Mouse (Mus musculus) limb, embryonic 12.5 days (tissue): Measurements from ENCODE around the gene Gfod2. TPM values are rescaled to one million over a fixed set of nuclear protein-coding genes. Genes with fewer than 3 reads are reported as not detected.

Experiments used
- ATAC-seq: fragments of 200-750 bp; cut with Nextera tagmentation; 2 replicates; pipeline ENCODE4 v1.8.0; 2017; ENCODE audit warnings: low read depth, moderate TSS enrichment; ENCODE audit not compliant: insufficient number of reproducible peaks, insufficient read depth, low FRiP score, low TSS enrichment
- H3K27ac ChIP-seq: fragments of 300-500 bp; sonication (generic); 2 replicates; pipeline ENCODE4 v1.5.1; 2016; ENCODE audit warnings: mild to moderate bottlenecking, moderate library complexity
- H3K27me3 ChIP-seq: fragments of 300-500 bp; sonication (generic); 2 replicates; pipeline ENCODE4 v1.6.1; 2016; ENCODE audit warnings: mild to moderate bottlenecking, moderate library complexity
- H3K36me3 ChIP-seq: fragments of 300-500 bp; sonication (generic); 2 replicates; pipeline ENCODE4 v1.6.1; 2016; ENCODE audit warnings: mild to moderate bottlenecking, moderate library complexity
- H3K4me1 ChIP-seq: fragments of 300-500 bp; sonication (generic); replicated peaks from 2 replicates; pipeline ENCODE4 v1.6.1; 2016
- H3K4me2 ChIP-seq: fragments of 300-500 bp; sonication (generic); 2 replicates; pipeline ENCODE4 v1.6.1; 2016; ENCODE audit warnings: mild to moderate bottlenecking, moderate library complexity
- H3K4me3 ChIP-seq: fragments of 300-500 bp; sonication (generic); replicated peaks from 2 replicates; pipeline ENCODE4 v1.5.1; 2016; ENCODE audit warnings: mild to moderate bottlenecking
- H3K9ac ChIP-seq: fragments of 300-500 bp; sonication (generic); replicated peaks from 2 replicates; pipeline ENCODE4 v1.6.1; 2016; ENCODE audit warnings: mild to moderate bottlenecking, moderate library complexity
- H3K9me3 ChIP-seq: fragments of 300-500 bp; sonication (generic); 2 replicates; pipeline ENCODE4 v1.6.1; 2016; ENCODE audit warnings: mild to moderate bottlenecking, moderate library complexity
- WGBS: fragments of 180-500 bp; shearing (Covaris S2); methylation state at CpG from one replicate; pipeline ENCODE4 v1.1.7; 2016; 5-methylcytosine and 5-hydroxymethylcytosine counted together
- polyA plus RNA-seq: library from polyadenylated mRNA; unstranded; fragments of >200 nt; fragmentation: Nextera tagmentation; extraction: Ambion mirVana; gene quantifications from 2 replicates; pipeline ENCODE4 v1.2.1, GENCODE M21; 2016

Gene Gfod2
- polyA plus RNA-seq, 1 experiment from 2014 or later, result 30.2 TPM

DNA sequence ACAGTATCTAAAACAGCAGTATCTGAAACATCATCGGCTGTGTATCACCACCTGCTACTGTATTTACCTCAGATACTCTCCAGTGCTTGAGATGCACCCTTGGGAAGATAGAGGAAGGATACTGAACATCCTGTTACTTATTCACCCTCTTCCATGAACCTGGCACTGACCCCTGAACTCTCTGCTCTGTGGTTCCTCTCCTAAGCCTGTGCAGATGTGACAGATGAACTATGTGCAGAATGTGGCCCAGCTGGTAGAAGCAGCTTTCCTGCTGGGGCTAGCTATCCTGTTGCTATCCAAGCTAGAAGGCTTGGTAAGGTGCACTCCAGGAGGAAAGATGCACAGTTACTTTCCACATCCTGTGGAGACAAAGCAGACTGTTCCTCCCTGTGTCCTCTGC lies 34.9 kb upstream of the Gfod2 start:
- Histone ChIP-seq H3K27me3 (no peaks in the 10 kb centered on the region), H3K9me3 (no peaks in the 10 kb centered on the region), H3K36me3 (peaks cover 29% of the 10 kb centered on the region), H3K4me3 (no peak overlapping the region), H3K4me1 (no peaks in the 10 kb centered on the region), H3K27ac (no peak overlapping the region), H3K4me2 (no peak overlapping the region), H3K9ac (no peak overlapping the region)
- ATAC-seq, result no peak
- WGBS, result 92% methylated on average over 1 of the region's 1 CpGs

DNA sequence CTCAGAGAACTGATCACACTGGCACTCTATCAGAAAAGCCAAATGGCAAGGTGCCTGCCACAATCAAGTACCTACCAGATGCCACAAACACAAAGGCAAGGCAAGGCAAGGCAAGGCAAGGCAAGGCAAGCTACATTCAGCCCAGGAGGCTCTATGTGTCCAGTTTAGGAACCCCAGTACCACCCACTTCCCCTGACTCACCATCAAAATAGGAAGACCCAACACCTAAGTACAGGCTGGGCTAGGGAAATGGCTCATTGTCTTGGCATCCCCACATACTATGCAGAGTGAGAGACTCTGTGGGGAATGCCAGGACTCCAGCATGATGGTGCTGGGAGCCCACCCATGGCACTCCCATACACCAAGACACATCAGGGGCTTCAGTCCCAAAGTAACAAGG lies 31.2 kb upstream of the Gfod2 start:
- Histone ChIP-seq H3K36me3 (peaks cover 33% of the 10 kb centered on the region), H3K4me3 (no peak overlapping the region), H3K27ac (no peak overlapping the region), H3K9ac (no peak overlapping the region), H3K9me3 (no peaks in the 10 kb centered on the region), H3K4me2 (no peak overlapping the region), H3K27me3 (no peaks in the 10 kb centered on the region), H3K4me1 (no peaks in the 10 kb centered on the region)
- ATAC-seq, result no peak

DNA sequence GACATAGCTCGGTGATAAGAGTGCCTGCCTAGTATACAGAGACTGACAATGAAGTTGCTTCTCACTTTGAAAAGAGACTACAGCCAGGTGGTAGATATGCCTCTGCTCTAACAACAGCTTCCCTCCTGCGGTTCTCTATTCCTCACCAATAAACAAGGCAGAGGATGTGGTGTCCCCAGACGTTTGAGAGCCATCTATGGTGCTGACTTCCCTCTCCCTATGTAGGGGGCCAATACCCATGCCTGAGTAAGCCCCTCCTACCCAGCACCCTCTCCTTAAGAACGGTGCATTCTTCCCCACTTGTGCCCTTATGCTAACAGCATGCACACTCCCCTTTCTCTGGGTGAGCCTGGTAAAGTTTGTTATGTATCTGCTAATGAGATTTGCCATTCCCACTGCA lies 30.5 kb upstream of the Gfod2 start:
- no peaks in the 10 kb centered on the region for H3K9me3 ChIP-seq
- ATAC-seq, result no peak
- H3K27ac ChIP-seq, result no peak overlapping the region
- no peak overlapping the region for H3K4me2 ChIP-seq
- no peak overlapping the region for H3K4me3 ChIP-seq
- no peaks in the 10 kb centered on the region for H3K4me1 ChIP-seq
- peaks cover 38% of the 10 kb centered on the region for H3K36me3 ChIP-seq
- 65% methylated on average over 4 of the region's 4 CpGs for WGBS
- no peak overlapping the region for H3K9ac ChIP-seq
- H3K27me3 ChIP-seq, result no peaks in the 10 kb centered on the region

DNA sequence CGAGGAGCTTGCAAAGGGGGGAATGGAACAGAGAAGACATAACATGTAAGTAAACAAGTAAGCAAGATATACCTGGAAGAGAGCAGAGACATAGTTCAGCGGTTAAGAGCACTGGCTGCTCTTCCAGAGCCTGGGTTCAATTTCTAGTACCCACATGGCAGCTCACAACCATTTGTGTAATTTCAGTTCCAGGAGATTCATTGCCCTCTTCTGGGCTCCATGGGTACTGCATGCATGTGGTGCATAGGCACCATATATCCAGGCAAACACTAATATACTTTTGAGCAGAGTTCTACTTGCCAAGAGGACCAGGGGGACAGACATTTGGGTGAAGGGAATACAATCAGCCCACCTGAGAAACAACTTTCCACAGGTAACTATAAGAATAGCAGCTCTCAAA lies 29.8 kb upstream of the Gfod2 start:
- Histone ChIP-seq H3K4me1 (no peaks in the 10 kb centered on the region), H3K4me2 (no peak overlapping the region), H3K9me3 (no peaks in the 10 kb centered on the region), H3K9ac (no peak overlapping the region), H3K36me3 (peaks cover 44% of the 10 kb centered on the region), H3K27me3 (no peaks in the 10 kb centered on the region), H3K27ac (no peak overlapping the region), H3K4me3 (no peak overlapping the region)
- no peak for ATAC-seq
- 96% methylated on average over 2 of the region's 2 CpGs for WGBS

DNA sequence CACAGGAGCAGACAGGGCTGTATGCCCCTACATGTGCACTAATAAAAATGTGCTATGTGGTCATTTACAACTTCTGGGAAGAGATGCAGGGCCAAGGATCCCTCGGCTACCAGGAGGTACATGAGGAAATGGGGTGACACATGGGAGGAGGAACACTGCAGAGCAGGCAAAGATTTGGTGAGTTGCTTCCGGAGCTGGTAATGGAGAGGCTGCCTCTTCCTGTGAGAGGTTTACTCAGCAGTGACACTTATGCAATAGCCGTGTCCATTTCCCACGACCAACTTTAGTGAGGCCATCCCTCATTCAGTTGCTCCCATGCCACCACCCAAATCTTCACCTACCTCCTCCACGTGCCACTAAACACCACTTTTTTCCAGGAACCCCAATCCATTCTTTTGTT lies 21.8 kb upstream of the Gfod2 start:
- Histone ChIP-seq H3K9me3 (no peaks in the 10 kb centered on the region), H3K4me1 (no peaks in the 10 kb centered on the region), H3K36me3 (peaks cover 93% of the 10 kb centered on the region), H3K9ac (no peak overlapping the region), H3K27me3 (no peaks in the 10 kb centered on the region), H3K27ac (no peak overlapping the region), H3K4me2 (no peak overlapping the region), H3K4me3 (no peak overlapping the region)
- ATAC-seq, result no peak
- WGBS, result 91% methylated on average over 5 of the region's 5 CpGs

DNA sequence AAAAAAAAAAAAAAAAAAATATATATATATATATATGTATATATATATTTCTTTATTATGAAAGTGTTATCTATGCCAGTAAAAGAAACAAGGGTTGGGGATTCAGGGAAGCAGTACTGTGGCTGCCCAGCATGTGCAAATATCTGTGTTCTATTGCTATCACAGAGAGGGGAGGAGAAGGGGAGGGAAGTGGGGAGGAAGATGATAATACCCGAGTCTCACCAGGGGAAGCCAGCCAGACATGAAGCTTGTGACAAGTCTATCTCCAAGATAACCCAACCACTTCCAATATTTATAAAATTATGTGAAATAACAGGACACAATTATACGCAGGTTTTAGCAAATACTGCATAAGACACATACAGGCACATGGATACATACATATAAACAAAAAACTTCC lies 19.4 kb upstream of the Gfod2 start:
- Histone ChIP-seq H3K9me3 (no peaks in the 10 kb centered on the region), H3K4me2 (no peak overlapping the region), H3K27ac (no peak overlapping the region), H3K9ac (no peak overlapping the region), H3K4me3 (no peak overlapping the region), H3K27me3 (no peaks in the 10 kb centered on the region), H3K36me3 (peaks cover 97% of the 10 kb centered on the region), H3K4me1 (no peaks in the 10 kb centered on the region)
- ATAC-seq, result no peak
- 94% methylated on average over 2 of the region's 2 CpGs for WGBS

DNA sequence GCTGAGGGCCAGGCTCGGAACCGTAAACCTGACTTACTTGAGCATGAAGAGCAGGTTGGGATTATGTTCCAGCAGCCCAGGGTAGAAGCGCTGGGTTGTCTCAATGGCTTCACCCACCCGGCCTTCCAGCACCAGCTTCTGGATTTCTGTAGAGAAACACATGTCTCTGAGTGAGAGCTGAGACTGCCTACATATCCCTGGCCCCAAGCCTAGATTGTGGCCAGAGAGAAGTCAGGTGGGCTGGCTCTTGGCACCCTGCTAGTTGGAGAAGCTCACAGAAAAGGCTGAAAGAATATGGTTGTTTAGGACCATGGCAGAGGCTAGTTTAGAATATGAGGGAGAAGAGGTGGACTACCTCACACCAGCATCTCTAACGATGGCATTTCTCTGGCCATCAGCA lies 16.0 kb upstream of the Gfod2 start:
- Histone ChIP-seq H3K4me2 (no peak overlapping the region), H3K9me3 (no peaks in the 10 kb centered on the region), H3K36me3 (peaks cover 95% of the 10 kb centered on the region), H3K27ac (no peak overlapping the region), H3K27me3 (no peaks in the 10 kb centered on the region), H3K4me1 (no peaks in the 10 kb centered on the region), H3K4me3 (no peak overlapping the region), H3K9ac (no peak overlapping the region)
- no peak for ATAC-seq
- WGBS, result 96% methylated on average over 5 of the region's 5 CpGs

DNA sequence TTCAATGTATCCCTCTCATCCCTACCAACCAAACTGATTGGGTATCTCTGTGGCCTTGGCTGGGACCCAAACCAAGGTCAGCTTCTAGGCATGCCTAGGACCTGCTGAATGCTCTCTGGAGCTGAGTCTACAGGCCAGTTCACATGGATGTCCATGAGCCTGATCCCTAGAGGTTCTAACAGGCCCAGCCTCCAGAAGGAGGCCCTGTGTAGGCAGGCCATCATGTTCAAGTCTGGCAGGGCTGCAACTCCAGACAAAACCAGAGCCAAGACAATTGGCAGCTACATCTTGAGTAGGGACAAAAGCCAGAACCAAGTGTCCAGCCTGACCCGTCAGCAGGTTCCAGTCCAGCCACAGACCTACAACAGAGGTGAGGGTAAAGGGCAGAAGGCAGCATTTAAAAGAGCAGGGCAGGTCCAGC lies 15.0 kb upstream of the Gfod2 start:
- Histone ChIP-seq H3K4me2 (no peak overlapping the region), H3K4me1 (no peaks in the 10 kb centered on the region), H3K27ac (no peak overlapping the region), H3K36me3 (peaks cover 95% of the 10 kb centered on the region), H3K4me3 (no peak overlapping the region), H3K9me3 (no peaks in the 10 kb centered on the region), H3K9ac (no peak overlapping the region), H3K27me3 (no peaks in the 10 kb centered on the region)
- no peak; the same call in 1 of the 2 replicates for ATAC-seq
- WGBS, result 84% methylated on average over 1 of the region's 1 CpGs

DNA sequence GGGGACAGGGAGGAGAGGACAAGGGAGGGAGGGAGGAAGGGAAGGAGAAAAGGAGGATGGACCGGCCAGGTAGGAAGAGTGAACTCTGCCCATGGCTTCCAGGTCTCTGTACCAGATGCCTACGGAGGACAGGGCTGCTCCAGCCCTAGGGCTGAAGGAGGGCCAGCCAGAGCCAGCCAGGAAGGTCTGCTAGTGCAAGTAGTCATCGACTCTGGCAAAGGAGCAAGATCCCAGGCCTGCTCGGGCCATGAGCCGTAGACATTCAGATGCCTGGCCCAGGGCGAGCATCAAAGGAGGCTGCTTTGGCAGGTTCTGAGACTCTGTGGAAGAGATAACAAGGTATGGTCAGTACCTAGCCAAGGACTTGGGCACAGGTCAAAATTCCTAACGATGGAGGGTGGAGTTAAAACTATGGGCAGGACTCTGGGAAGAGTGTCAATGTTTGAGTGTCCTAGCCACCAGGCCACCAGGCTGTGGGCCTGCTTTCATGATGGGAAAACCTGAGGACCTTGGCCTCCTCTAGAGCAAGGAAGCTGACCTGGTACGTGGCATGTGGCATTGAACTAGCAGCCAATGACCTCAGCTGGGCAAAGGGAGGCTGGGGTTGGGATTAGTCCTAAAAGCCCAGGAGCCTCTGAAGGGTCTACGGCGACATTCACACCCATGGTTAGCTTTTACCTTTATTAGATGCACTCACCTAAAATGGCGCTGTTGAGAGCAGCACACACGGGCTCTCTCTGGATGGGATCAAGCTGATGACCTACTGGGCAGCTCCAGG lies 13.1 kb upstream of the Gfod2 start:
- Histone ChIP-seq H3K36me3 (peaks cover 88% of the 10 kb centered on the region), H3K4me2 (no peak overlapping the region), H3K27ac (no peak overlapping the region), H3K27me3 (no peaks in the 10 kb centered on the region), H3K9me3 (no peaks in the 10 kb centered on the region), H3K9ac (no peak overlapping the region), H3K4me1 (no peaks in the 10 kb centered on the region), H3K4me3 (no peak overlapping the region)
- 92% methylated on average over 12 of the region's 12 CpGs for WGBS
- no peak for ATAC-seq

DNA sequence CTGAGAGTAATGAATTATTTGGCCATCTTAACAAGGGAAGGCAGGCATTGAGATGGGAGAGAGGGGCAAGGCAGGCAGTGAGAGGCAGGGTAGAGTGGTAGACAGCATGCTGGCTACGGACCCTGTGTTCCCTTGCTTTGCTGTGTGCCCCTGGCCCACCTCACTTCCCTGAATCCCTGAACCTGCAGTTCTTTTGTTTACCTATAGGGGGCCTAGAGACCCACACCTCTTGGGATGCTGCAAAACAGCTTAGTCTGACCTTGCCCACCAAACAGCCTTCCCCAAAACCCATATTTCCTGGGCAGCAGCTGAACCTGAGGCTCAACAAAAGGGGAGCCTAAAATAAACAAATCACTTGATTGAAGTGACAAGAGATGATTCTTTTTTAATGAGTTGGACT lies 12.1 kb upstream of the Gfod2 start:
- no peak overlapping the region for H3K4me3 ChIP-seq
- no peak for ATAC-seq
- H3K36me3 ChIP-seq, result peaks cover 78% of the 10 kb centered on the region
- no peaks in the 10 kb centered on the region for H3K4me1 ChIP-seq
- H3K9ac ChIP-seq, result no peak overlapping the region
- H3K9me3 ChIP-seq, result no peaks in the 10 kb centered on the region
- WGBS, result 81% methylated on average over 1 of the region's 1 CpGs
- no peaks in the 10 kb centered on the region for H3K27me3 ChIP-seq
- no peak overlapping the region for H3K4me2 ChIP-seq
- no peak overlapping the region for H3K27ac ChIP-seq

DNA sequence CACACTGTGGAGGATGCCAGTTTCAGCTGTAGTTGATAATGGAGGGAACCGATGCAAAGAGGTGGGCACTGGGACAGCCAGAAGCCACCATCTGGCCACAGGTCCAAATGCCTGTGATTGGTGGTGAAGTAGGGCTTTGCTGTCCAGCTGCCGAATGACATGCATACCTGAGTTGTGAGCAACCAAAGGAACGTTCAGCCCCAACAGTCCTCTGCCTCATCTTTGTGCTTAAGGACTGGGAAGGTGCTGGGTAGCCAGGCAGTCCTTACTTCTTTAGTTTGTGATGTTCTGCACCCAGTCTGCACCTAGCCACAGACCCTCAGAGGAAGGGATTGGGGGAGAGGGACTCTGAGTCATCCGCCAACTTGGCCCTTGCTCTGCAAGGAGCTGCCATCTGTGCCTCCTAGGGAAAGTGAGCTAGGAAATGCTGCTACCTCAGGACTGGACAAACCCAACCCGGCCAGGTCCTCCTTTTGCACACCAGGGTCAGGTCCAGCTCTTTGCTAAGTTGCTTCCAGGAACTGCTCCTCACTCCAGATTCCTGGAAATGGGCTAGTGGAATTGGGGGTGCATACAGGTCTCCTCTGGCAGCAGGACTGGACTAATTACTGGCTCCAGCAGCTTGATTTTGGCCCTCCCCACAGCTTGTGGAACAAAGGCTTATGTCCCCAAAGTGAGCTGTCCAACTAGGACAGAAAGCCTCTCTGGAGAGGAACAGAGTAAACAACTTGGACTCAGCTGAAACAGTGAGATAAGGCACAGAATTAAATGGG lies 10.2 kb upstream of the Gfod2 start:
- no peaks in the 10 kb centered on the region for H3K9me3 ChIP-seq
- H3K36me3 ChIP-seq, result peaks cover 60% of the 10 kb centered on the region
- WGBS, result 90% methylated on average over 5 of the region's 5 CpGs
- no peak overlapping the region for H3K4me3 ChIP-seq
- H3K27ac ChIP-seq, result no peak overlapping the region
- no peak overlapping the region for H3K4me2 ChIP-seq
- H3K9ac ChIP-seq, result no peak overlapping the region
- H3K4me1 ChIP-seq, result no peaks in the 10 kb centered on the region
- no peaks in the 10 kb centered on the region for H3K27me3 ChIP-seq
- ATAC-seq, result no peak
